Mouse (Mus musculus) intestine, postnatal 0 days (tissue): Measurements from ENCODE around the gene Chn1. TPM values are rescaled to one million over a fixed set of nuclear protein-coding genes. Genes with fewer than 3 reads are reported as not detected.

ENCODE experiments used
- ATAC-seq: fragments of 200-750 bp; cut with Nextera tagmentation; 2 replicates; pipeline ENCODE4 v1.8.0; 2017; ENCODE audit warnings: mild to moderate bottlenecking, moderate TSS enrichment, moderate library complexity
- H3K27ac ChIP-seq: fragments of 300-500 bp; sonication (generic); 2 replicates; pipeline ENCODE4 v1.5.1; 2014; ENCODE audit warnings: mild to moderate bottlenecking, low read depth, low read length, moderate library complexity
- H3K27me3 ChIP-seq: fragments of 300-500 bp; sonication (generic); replicated peaks from 2 replicates; pipeline ENCODE4 v1.6.1; 2014; ENCODE audit warnings: low read length, mixed read lengths; ENCODE audit not compliant: control insufficient read depth, insufficient read depth
- H3K36me3 ChIP-seq: fragments of 300-500 bp; sonication (generic); 2 replicates; pipeline ENCODE4 v1.6.1; 2014; ENCODE audit warnings: mild to moderate bottlenecking, moderate library complexity; ENCODE audit not compliant: control insufficient read depth, insufficient read depth
- H3K4me1 ChIP-seq: fragments of 300-500 bp; sonication (generic); replicated peaks from 2 replicates; pipeline ENCODE4 v1.6.1; 2014; ENCODE audit warnings: antibody characterized with exemption, low read length, mixed read lengths; ENCODE audit not compliant: control insufficient read depth, insufficient read depth
- H3K4me2 ChIP-seq: fragments of 300-500 bp; sonication (generic); replicated peaks from 2 replicates; pipeline ENCODE4 v1.6.1; 2014; ENCODE audit warnings: low read depth, mild to moderate bottlenecking, moderate library complexity
- H3K4me3 ChIP-seq: fragments of 300-500 bp; sonication (generic); 2 replicates; pipeline ENCODE4 v1.5.1; 2014; ENCODE audit warnings: low read depth, low read length
- H3K9ac ChIP-seq: fragments of 300-500 bp; sonication (generic); 2 replicates; pipeline ENCODE4 v1.6.1; 2014; ENCODE audit warnings: mild to moderate bottlenecking, low read depth, low read length
- H3K9me3 ChIP-seq: fragments of 300-500 bp; sonication (generic); 2 replicates; pipeline ENCODE4 v1.6.1; 2016; ENCODE audit warnings: mixed run types; ENCODE audit not compliant: control insufficient read depth
- CTCF ChIP-seq: sonication (generic); IDR thresholded peaks from 2 replicates; pipeline ENCODE4 v1.5.1; 2016; ENCODE audit warnings: low read depth, mild to moderate bottlenecking, control low read depth, antibody characterized with exemption, moderate library complexity
- WGBS: fragments of 180-500 bp; shearing (Covaris S2); extraction: QIAGEN DNeasy Blood & Tissue Kit; methylation state at CpG from one replicate; pipeline ENCODE4 v1.1.7; 2014; 5-methylcytosine and 5-hydroxymethylcytosine counted together
- polyA plus RNA-seq: library from polyadenylated mRNA; unstranded; fragments of >200 nt; fragmentation: Nextera tagmentation; extraction: Ambion mirVana; gene quantifications from 2 replicates; pipeline ENCODE4 v1.2.1, GENCODE M21; 2015

Chn1 gene
- polyA plus RNA-seq, 1 experiment from 2014 or later, result 9.5 TPM

- WGBS, result 66% methylated on average over 7 of the region's 7 CpGs
- TF ChIP-seq CTCF, result no peak
These were observed 15.2 kb downstream of the Chn1 start for GRCm38 (mm10) chr2:73759899-73760298.

GRCm38 (mm10) chr2:73759027-73759426 is 16.1 kb downstream of the Chn1 start:
- H3K36me3 ChIP-seq, result no peaks in the 10 kb centered on the region
- H3K4me3 ChIP-seq, result no peak overlapping the region
- no peaks in the 10 kb centered on the region for H3K9me3 ChIP-seq
- 86% methylated on average over 5 of the region's 5 CpGs for WGBS
- no peak overlapping the region for H3K4me2 ChIP-seq
- H3K9ac ChIP-seq, result no peak overlapping the region
- no peak for ATAC-seq
- no peak for TF ChIP-seq CTCF
- no peaks in the 10 kb centered on the region for H3K27me3 ChIP-seq
- no peak overlapping the region for H3K27ac ChIP-seq
- H3K4me1 ChIP-seq, result no peaks in the 10 kb centered on the region

More at GRCm38 (mm10) chr2:73759899-73760298, 15.2 kb downstream of the Chn1 start:
- no peaks in the 10 kb centered on the region for H3K36me3 ChIP-seq
- H3K27me3 ChIP-seq, result no peaks in the 10 kb centered on the region
- H3K9me3 ChIP-seq, result no peaks in the 10 kb centered on the region
- H3K9ac ChIP-seq, result no peak overlapping the region
- H3K4me2 ChIP-seq, result no peak overlapping the region
- no peak for ATAC-seq
- H3K4me3 ChIP-seq, result no peak overlapping the region
- H3K4me1 ChIP-seq, result no peaks in the 10 kb centered on the region
- no peak overlapping the region for H3K27ac ChIP-seq

- Histone ChIP-seq H3K4me1 (no peaks in the 10 kb centered on the region), H3K9ac (no peak overlapping the region), H3K4me2 (no peak overlapping the region), H3K9me3 (no peaks in the 10 kb centered on the region), H3K27me3 (no peaks in the 10 kb centered on the region), H3K27ac (no peak overlapping the region), H3K4me3 (no peak overlapping the region), H3K36me3 (no peaks in the 10 kb centered on the region)
- TF ChIP-seq CTCF, result no peak
- ATAC-seq, result no peak
- 100% methylated on average over 1 of the region's 1 CpGs for WGBS
These were observed 27.8 kb downstream of the Chn1 start for GRCm38 (mm10) chr2:73747297-73747696.

DNA sequence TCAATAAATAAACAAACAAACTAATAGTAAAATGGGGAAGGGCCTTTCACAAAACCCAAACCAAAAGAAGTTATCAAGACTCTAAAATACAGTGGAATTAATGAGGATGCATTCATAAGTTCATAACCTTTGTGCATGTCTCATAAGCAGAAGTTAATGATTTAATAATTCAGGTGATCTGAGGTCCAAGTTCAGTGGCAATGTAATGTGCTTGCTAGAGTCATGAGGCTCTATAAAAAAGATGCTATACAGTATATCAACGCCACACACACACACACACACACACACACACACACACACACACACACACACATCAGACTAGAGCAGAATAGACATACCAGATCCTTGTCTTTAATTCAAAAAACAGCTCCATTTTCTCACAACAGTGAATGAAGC is 28.8 kb downstream of the Chn1 start:
- Histone ChIP-seq H3K9me3 (no peaks in the 10 kb centered on the region), H3K4me2 (no peak overlapping the region), H3K4me3 (no peak overlapping the region), H3K4me1 (no peaks in the 10 kb centered on the region), H3K9ac (no peak overlapping the region), H3K27me3 (no peaks in the 10 kb centered on the region), H3K27ac (no peak overlapping the region), H3K36me3 (no peaks in the 10 kb centered on the region)
- WGBS, result 52% methylated on average over 1 of the region's 1 CpGs
- ATAC-seq, result peak; percentile 90
- no peak for TF ChIP-seq CTCF

- Histone ChIP-seq H3K9ac (no peak overlapping the region), H3K4me2 (no peak overlapping the region), H3K9me3 (no peaks in the 10 kb centered on the region), H3K27me3 (no peaks in the 10 kb centered on the region), H3K27ac (peak overlapping the region; percentile 54; the same call in 1 of the 2 replicates), H3K36me3 (no peaks in the 10 kb centered on the region), H3K4me1 (no peaks in the 10 kb centered on the region), H3K4me3 (no peak overlapping the region)
- peak; percentile 56; the same call in 1 of the 2 replicates for ATAC-seq
- TF ChIP-seq CTCF, result peak; percentile 84
- 37% methylated on average over 3 of the region's 3 CpGs for WGBS
These were observed 29.3 kb downstream of the Chn1 start for GRCm38 (mm10) chr2:73745647-73746374.

GRCm38 (mm10) chr2:73741286-73741685 is 33.9 kb downstream of the Chn1 start:
- ATAC-seq, result no peak
- Histone ChIP-seq H3K27ac (no peak overlapping the region), H3K4me1 (no peaks in the 10 kb centered on the region), H3K9me3 (no peaks in the 10 kb centered on the region), H3K9ac (no peak overlapping the region), H3K4me2 (no peak overlapping the region), H3K4me3 (no peak overlapping the region), H3K27me3 (no peaks in the 10 kb centered on the region), H3K36me3 (no peaks in the 10 kb centered on the region)
- WGBS, result 93% methylated on average over 3 of the region's 3 CpGs
- no peak for TF ChIP-seq CTCF

GRCm38 (mm10) chr2:73727868-73728267 is 47.3 kb downstream of the Chn1 start:
- no peaks in the 10 kb centered on the region for H3K9me3 ChIP-seq
- TF ChIP-seq CTCF, result no peak
- H3K27ac ChIP-seq, result no peak overlapping the region
- no peak for ATAC-seq
- H3K27me3 ChIP-seq, result no peaks in the 10 kb centered on the region
- H3K4me1 ChIP-seq, result no peaks in the 10 kb centered on the region; the same call in 1 of the 2 replicates
- H3K4me3 ChIP-seq, result no peak overlapping the region
- H3K36me3 ChIP-seq, result no peaks in the 10 kb centered on the region
- WGBS, result 62% methylated on average over 2 of the region's 2 CpGs
- H3K9ac ChIP-seq, result no peak overlapping the region
- no peak overlapping the region for H3K4me2 ChIP-seq
